Mouse (Mus musculus) ovary, postnatal 14 days (tissue): ENCODE measurements around the gene Ctnnbip1.
"Not testable (repeated sequence)": the region's sequence is repeated elsewhere in the genome, so short reads cannot be mapped to it uniquely, and the experiment has no call there.

ENCODE experiments used
- DNase-seq: peaks from one replicate; pipeline ENCODE4 v3.0.0; 2022; ENCODE audit warnings: low spot score

Ctnnbip1 gene

DNA sequence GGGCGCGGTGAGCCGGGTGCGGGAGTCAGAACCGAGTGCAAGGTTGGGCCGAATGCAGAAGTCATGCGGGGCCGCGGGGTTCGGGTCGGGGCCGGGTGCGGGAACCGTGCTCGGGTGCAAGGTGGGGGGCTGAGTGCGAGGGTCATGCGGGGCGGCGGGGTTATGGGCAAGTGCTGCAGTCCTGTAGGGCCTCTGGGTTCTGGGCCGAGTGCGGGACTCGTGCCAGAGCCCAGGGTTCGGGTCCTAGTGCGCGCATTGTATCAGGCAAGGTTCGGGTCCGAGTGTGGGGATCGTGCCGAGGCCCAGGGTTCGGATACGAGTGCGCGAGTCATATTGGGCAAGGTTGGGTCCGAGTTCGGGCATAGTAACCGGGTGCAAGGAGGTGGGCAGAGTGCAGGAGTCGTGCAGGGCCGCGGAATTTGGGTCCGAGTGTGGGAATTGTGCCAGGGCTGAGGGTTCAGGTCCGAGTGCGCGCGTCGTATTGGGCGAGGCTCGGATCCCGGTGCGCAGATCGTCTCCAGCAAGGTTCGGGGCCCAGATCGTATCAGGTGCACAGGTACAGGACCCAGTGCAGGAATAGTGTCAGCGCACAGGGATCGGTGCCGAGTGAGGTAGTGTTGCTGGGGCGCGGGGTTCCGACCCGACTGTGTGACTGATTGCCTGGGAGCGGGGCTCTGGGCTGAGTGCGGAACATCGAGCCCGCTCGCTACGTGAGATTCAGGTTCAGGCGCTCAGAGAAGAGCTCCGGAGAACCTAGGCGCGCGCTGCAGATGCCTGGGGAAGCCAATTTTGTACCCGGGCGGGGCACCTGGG lies 69.0 kb downstream of the Ctnnbip1 start:
- no peak for DNase-seq

DNA sequence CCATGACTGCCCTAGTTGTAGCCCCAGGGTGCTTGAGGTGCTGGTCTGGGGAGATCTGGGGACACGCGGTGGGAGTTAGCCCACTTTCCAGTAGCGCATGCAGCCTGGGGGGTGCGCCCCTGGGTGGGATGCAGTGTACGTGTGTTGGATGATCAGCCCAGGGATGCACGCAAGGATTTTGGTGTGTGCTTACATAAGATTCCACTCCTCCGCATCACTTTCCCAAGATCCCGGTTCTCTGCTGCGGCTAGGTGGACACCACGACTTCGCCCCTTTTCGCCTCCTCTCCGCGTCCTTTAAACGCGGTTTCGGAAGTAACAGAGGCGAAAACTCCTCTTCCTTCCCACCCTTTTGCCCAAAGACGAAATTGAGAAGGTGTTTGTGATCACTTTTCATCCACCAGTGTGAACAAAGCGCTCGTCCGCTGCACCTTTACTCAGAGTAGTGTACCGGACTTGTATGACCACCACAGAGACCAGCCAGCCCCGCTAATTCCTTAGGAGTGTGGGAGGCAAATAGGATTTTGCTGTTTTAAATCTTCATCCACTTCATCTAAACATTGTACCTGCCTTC lies 69.6 kb downstream of the Ctnnbip1 start:
- DNase-seq = no peak

DNA sequence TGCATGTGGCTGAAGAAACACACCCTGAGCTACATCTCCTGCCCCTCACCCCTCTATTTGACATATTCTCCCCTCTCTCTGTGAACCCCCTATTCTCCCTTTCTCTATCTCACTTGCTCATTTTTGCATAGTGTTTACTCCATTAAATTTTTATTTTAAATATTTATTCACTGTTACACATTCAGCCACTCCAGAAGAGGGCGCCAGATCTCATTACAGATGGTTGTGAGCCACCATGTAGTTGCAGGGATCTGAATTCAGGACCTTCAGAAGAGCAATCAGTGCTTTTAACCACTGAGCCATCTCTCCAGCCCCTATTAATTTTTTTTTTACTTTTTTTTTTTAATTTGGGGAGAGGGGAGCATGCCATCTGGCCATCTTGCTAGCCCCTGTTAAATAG lies 72.2 kb downstream of the Ctnnbip1 start:
- no peak for DNase-seq

DNA sequence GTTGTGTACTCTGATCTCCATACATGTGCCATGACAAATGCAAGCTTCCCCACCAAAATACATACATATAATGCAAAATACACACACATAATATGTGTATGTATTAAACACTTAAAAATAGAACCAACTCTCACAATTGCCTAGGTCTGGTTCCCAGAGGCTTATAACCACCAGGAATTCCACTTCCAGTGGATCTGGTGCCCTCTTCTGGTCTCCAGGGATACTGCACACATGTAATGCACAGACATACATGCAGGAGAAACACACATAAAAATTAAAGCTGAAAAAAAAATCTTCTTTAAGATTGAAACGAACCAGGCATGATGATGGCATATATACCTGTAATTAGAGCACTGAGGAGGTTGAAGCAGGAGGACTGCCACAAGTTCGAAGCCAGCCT lies 73.5 kb downstream of the Ctnnbip1 start:
- DNase-seq = no peak

DNA sequence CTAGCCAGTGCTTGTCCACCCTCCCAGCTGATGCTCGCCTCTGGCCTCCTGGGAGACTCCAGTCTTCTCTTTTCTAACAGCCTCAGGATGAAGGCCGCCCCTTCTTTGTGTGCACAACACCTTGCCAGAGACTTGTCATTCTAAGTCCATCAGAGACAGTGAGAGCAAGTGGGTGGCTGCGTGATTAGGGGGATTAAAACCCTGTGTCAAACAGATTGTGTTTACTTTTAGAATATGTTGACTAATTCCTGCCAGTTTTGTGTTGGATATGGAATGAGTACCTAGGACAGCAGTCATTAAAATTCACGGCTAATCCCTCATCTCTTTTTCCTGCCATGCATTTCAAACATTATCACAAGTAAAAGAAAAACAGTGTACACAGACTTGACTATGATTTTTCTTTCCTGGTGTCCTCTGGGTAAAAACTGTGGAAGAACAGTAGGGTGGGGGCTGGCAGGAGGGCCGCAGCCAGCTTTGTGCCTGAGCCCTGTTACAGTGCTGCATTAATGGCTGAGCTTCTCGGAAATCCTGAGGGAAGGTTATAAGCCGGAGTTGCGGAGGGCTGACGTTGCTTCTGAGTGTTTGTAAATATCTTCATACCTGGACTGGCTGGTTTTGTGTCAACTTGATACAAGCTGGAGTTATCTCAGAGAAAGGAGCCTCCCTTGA lies 77.0 kb downstream of the Ctnnbip1 start:
- no peak for DNase-seq

DNA sequence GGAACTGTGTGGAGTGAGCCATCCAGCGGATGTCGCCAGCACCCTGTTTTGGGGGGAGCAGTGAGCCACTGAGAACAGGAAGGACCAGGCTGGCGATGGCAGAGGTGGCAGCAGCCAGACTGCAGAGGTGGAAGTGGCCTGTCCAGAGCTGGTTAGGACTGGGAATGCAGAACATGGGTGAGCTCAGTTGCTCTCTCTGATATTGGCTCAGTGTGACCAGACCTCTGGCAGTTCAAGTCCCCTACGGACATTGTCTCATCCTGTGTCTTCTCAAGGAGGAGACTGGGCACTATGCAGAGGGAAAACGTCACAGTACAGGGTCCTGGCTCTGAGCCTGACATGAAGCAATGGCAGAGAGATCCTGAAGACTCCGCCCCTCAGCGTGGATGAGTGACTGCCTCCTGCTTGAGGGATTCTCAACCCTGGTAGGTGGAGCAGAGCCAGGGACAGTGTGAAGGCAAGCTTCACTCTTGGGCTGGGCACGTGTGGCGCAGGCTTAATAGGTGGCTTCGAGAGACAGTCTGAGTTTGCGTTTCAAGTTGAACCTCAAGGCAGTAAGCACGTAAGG lies 79.7 kb downstream of the Ctnnbip1 start:
- DNase-seq = no peak

DNA sequence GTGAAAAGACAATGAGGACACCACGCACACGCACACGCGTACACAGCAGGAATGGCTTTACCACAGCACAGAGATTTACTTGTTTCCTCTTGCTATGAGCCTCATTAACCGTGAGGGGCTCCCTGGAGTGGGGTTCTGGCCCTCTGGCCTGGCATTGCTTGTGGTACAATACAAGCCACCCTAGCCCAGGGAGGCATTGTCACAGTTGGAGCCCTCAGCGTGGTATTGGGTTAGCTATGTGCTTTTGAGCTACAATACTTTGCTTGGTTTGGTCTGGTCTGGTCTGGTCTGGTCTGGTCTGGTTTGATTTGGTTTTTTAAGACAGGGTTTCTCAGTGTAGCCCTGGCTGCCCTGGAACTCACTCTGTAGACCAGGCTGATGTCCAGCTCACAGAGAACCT lies 81.5 kb downstream of the Ctnnbip1 start:
- no peak for DNase-seq

DNA sequence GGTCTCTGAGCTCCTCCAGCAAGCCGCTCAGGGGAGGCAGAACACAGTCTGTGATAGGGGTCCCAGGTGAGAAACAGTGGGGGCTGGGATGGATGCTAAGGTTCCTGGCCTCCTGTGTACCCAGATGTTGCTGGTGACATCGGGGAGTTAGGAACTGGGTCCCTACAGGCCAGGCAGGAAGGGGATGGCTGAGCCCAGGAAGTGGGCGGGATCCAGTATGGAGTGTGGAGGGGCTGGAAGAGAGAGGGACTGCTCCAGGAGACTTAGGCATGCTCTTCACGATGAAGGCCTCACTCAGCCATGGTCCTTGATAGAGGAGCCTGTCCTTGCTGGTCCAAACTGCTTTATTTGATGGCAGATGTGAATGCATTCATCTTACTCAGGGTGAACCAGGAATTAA lies 82.1 kb downstream of the Ctnnbip1 start:
- DNase-seq = no peak

DNA sequence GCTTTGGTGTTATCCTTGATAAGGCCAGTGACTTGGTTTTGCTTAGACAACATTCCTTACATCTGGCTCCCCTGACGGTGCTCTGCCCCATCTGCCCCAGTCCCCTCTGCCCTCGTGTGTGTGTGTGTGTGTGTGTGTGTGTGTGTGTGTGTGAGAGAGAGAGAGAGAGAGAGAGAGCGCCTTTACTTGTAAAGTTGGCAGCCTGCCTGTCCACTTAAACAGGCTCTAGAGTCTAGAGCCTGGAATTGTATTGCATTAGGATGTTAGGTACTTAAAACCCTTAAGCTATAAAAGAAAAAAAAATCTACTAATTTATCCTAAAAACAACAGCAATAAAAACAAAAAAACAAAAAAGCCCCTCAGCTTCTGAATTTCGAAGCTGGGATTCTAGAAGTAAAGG lies 83.4 kb downstream of the Ctnnbip1 start:
- DNase-seq = no peak

DNA sequence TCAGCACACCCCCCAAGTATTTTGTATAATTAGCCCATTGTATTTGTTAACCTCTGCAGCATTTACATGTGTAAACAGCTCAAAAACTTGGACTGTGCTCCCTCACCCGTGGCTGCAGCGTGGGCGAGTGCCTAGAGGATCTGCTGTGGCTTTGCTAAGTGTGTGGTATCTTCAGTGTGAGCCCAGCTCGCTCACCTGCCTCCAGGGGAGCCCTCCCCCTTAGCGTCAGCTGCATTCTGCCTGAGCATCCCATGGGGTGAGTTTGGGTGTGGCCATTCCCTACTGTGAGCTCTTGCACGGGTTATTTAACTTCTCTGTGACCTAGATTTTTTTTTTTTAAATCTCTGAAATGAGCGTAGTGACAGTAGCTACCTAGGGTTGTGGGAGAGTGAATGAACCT lies 84.2 kb downstream of the Ctnnbip1 start:
- DNase-seq = no peak

DNA sequence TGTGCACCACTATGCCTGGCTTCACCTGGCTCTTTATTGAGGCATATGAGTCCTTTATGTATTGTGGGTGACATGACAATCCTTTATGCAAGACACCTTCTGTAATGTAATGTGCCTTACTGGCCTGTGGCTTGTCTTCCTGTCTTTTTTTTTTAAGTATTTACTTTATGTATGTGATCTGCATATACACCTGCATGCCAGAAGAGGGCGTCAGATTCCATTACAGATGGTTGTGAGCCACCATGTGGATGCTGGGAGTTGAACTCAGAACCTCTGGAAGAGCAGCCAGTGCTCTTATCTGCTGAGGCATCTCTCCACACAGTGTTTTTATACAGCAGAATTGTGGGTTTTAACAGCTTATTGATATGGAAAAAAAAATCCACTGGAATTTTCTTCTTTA lies 85.8 kb downstream of the Ctnnbip1 start:
- DNase-seq = no peak

DNA sequence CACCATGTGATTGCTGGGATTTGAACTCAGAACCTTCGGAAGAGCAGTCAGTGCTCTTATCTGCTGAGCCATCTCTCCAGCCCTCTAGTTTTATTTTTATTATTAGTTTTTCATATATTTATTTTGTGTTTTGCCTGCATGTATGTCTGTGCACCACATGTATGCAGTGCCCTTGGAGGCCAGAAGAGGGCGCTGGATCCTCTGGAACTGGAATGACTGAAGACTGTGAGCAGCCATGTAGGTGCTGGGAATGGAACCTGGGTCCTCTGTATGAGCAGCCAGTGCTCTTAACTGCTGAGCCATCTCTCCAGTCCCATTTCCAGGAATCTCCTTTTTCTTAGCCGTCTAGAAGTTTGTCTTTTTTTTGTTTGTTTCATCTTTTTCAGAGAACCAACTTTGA lies 86.5 kb downstream of the Ctnnbip1 start:
- no peak for DNase-seq

DNA sequence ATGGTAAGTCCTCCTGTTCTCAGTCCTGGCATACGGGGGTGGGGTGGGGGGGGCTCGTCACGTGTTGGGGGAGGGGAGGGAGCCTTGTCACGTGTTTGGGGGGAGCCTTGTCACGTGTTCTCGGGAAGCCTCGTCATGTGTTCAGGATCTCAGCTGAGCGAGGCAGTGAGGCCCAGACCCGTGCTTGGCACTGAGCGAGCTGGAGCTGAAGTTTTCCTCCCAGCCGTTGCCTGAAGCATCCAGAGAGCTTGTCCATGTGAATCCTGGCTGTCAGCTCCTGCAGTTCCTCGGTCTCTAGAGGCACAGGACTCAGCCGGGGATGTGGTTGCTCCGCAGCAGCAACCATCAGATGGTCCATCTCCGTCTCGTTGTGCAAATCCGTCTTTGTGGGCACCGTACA lies 88.0 kb downstream of the Ctnnbip1 start:
- DNase-seq = no peak

DNA sequence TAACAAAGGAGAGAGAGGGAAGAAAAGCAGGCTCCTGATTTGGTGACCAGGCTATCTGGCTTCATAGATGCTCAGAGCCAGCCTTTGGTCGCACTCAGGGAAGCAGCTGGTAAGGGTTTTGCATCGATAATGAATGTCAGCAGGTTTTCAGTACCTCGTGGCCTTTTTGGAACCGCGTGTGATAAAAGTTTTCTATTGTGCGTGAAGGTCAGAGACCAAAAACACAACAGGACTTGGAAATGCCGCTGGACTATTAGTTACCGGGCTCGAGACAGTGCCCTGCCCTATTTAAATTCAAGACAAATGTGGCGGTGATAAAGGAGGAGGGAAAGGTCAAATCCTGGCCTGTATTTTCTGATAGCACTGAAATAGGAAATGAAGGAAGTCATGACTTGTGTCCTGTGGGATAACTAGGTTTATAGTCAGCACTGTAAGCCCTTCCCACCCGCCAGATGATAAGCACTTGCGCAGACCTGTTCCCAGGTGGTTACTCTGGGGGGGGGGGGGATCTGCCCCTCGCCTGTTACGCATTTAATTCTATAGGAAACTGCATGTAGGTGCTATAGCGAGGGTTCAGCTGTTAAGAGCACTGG lies 88.8 kb downstream of the Ctnnbip1 start:
- DNase-seq = no peak

DNA sequence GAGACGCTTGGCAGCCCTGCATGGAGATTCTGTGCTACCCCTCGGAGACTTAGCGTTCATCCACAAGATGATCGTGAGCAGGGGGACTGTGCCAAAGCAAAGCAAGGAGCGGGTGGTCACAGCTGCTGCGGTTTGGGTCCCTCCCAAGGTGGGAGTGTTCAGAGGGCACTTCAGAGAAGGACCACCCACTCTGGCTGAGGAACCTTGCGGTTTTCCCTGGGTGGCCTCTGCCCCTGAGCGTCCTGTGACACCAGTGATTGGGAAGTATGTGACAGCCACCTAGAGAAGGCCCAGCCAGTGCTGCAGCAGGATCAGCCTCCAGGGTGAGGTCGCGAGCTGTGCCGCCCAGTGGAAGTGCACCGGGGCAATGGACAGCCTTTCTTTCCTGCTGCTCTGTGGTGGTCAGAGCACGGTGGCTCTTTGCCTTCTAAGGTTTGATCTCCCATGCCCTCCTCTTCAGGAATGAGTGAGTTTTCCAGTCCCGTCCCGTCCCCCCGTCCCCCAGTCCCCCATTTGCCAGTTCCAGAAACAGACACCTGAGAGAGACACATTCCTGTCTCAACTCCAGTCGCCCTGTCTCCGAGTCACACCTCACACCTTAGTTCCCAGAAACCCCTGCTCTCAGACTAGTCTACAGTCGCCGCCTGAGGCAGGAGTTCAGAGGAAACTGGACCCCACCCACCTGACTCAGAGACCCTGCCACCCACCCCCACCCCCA lies 89.7 kb downstream of the Ctnnbip1 start:
- peak; percentile 17 for DNase-seq

DNA sequence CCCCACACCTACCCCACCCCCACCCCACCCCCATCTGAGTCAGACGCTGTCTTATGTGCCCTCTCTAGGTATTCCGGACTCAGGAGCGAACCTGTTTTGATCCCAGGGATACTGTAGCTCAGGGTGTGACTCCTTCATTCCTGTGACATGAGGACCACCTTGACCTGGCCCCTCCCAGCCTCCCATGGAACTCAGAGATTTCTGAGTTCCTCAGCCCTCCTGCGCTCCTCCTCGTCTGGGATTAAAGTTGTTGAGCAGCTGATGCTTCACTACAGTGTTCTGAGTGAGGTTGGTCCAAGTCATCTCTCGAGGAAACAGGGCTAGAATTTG lies 90.2 kb downstream of the Ctnnbip1 start:
- DNase-seq = no peak

DNA sequence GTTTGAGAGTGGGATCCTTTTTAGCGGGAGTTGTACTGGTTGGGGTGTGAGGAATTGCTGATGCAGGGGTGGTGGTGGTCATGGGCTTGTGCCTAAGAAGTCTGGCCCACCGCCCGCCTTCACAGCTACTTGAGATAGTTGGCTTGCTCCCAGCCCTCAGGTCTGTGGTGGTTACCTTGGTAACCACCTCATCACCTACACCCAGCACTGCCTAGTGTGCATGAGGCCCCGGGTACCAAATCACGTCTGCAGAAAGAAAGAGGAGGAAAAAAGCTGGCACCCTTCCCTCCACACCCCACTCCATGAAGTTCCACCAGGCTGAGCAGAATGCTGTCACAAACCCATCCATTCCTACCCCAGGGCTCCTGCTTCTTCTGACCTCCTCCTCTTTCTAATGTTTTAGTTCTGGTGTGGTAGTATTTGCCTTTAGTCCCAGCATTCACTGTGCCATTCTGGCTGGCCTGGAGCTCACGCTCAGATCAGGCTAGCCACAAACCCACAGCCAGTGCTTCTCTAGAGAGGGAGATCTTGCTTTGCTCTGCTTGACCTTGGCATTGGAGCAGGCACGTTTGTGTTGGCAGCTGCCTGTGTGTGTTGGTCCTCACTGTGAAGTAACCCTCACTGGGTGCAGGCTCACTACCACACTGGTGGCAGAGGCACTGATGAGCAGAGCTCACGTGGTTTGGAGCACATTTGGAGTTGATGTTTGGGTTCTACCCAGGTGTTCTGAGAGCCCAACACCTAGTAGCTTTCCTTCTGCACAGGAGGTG lies 91.4 kb downstream of the Ctnnbip1 start:
- no peak for DNase-seq

DNA sequence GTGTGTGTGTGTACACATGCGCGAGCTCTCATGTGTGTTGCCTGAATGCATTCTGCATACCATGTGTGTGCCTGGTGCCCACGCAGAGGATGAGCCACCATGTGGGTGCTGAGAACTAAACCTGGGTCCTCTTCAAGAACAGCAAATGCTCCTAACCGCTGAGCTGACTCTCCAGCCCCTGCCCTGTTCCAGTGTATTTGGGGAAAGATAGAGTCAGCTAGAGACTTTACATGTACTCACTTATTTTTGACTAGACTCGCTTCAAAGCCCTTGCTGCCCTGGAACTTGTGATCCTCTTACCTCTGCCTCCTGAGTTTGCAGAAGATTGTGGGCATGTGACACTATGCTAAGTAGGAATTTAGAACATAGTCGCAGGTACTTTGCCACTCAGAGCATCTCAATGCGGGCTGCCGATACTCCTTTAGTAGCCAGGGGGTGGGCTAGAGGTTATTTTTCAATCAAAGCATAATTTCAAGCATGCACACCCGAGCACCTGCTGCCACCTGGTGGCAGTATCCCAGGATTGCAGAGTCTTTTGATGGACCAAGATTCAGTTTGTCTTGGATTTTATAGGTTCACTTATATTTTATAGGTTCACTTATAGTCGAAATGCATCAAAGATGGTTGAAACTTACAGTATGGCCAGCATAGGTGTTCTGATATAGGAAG lies 93.5 kb downstream of the Ctnnbip1 start:
- peak; percentile 34 for DNase-seq

DNA sequence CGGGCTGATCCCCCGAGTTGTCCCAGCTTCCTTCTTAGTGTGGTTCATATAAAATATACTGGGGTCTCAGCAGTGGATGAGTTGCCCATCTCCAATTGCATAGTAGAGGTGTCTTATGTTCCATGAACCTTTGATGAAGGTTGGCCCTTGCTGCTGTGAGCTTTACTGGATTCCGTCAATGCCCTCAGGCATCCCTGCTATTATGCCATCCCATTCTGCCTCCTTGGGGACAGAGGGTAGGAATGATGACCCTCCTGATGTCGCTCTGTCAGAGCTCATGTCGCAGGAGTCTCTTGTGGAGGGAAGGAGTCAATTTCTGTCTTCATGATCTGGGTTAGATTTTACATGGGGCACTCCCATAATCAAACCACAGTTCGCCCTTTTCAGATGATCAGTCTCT lies 95.5 kb downstream of the Ctnnbip1 start:
- DNase-seq = not testable (repeated sequence)

DNA sequence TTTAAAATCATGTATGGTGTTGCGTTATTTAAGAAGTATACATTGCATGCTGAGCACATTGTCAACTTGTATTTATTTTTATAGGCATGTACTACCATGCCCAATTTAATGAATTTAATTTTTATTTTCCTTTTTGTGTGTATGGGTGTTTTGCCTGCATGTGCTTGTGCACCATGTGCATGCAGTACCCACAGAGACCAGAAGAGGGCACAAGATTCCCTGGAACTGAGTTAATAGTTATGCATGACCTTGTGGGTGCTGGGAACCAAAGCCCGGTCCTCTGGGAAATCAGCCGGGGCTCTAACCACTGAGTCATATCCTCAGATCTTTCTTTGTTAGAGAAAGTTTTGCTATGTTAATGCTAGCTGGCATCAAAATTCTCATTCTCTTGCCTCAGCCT lies 96.8 kb downstream of the Ctnnbip1 start:
- DNase-seq = no peak
